Mouse (Mus musculus): ENCODE measurements at regions not wholly inside any gene's neighbourhood (a gene's known extent, or its start where the extent isn't known, plus 50 kb on each side); places are given as distances from the start of the nearest gene placed in this dataset.
A peak's percentile ranks its signal among the peaks of the same experiment; 100 is the strongest.

DNA sequence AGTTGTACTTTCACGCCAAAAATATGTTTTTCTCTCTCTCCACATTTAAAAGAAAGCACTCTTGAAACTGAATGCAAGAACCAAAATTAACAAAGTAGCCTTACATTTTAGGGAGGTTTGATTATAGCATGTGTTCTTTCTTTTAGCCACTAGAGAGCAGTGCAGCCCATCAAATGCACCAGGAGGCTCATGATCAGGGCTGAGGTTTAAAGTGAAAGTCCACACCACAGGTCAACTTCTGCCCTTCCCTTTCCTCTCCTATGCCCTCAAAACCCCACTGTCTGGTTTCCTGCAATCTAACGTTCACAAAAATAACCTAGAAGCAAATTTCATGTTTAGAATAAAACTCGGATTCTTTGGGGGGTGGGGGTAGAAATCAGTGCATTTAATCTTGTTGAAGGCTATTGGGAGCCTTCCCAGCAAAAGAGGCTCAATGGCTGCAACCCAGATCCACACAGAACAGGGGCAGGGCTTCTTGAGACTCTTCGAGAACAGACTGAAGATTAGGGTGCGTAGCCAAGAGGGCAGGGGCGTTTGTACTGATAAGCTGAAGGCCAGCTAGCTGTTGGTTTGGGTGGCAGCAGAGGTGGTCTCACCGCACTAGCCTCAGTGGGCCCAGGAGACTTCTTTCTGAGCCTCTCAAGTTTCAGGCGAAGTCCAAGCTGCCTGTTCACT, 59.3 kb upstream of the Zfp770 start:
- DNase-seq (ENCODE audit: low spot score in 2 of 2): peak in 1 of 2 experiments; percentile 29

DNA sequence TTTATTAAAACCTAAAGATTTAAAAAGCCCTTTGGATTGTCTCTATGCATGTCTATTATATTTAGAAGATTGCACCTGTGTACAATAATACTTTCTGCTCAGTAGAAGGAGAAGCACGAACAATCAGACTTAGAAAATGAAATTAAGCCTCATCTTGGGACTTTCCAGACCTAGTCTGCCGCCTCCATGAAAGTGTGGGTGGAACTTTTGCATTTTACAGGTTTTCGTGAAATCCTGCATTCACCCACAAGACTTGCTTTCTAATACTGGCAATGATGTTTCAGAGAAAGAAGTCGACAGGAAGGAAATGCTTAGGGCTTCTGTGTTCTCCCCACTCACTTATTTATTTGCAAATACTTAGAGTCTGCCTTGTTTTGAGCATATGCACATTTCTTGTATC, 58.3 kb upstream of the Zfp770 start:
- no peak for DNase-seq (ENCODE audit: low spot score in 2 of 2)

Measured in layer of hippocampus, adult 8-10 months (tissue).